Mouse (Mus musculus): ENCODE data around the gene Olfr435. TPM values are rescaled to one million over a fixed set of nuclear protein-coding genes. Genes with fewer than 3 reads are reported as not detected.

The Olfr435 gene
- not detected for polyA plus RNA-seq (2014; fragmentation: Illumina TruSeq; extraction: RNeasy Lipid Tissue Mini Kit (QIAGEN cat#74804); ENCODE audit: insufficient read depth, low read depth, low replicate concordance)

GRCm38 (mm10) chr6:43196781-43197180, at the start of gene Olfr435:
Olfr435 (plus strand) TSS chr6:43197146.

GRCm38 (mm10) chr6:43162982-43163381, 34.0 kb upstream of the Olfr435 start, which contains the start of gene Olfr437:
Olfr437 (plus strand) TSS chr6:43163282.

GRCm38 (mm10) chr6:43171840-43172239, 25.1 kb upstream of the Olfr435 start, which contains the start of gene Olfr13:
Olfr13 (plus strand) TSS chr6:43172140.

GRCm38 (mm10) chr6:43212873-43213272, 15.9 kb downstream of the Olfr435 start, which contains the start of gene Olfr434:
Olfr434 (plus strand) TSS chr6:43213021.

DNA sequence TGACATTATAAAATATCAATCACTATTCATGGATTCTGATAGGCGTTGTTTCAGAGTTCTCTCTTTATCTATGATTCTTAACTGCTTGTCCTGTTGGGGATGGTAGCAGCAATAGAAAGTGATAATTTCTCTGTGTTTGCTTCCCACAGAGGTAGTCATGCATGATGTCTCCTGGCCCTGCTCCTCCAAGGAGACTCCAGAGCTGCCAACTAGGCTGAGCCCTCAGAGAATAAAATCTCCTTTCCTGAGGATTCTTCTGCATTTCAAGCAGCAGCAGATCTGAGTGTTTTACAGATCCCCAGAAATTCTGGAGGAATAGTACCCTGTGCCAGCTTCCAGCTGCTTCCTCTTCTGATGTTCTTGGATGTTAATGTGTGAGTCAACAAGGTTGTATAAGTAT, 34.3 kb downstream of the Olfr435 start, which contains the start of gene Olfr47:
Gene Olfr47 (plus strand): TSS at position 275 of the 400 bp plus-strand sequence.

Other genes starting within 250 kb of the Olfr435 start
- not detected for gene Olfr444, start 248.1 kb upstream of the Olfr435 start, polyA plus RNA-seq (2014; fragmentation: Illumina TruSeq; extraction: RNeasy Lipid Tissue Mini Kit (QIAGEN cat#74804); ENCODE audit: insufficient read depth, low read depth, low replicate concordance)
- gene Olfr441, start 90.8 kb upstream of the Olfr435 start, polyA plus RNA-seq (2014; fragmentation: Illumina TruSeq; extraction: RNeasy Lipid Tissue Mini Kit (QIAGEN cat#74804); ENCODE audit: insufficient read depth, low read depth, low replicate concordance), result not detected
- gene Olfr237-ps1, start 50.6 kb upstream of the Olfr435 start, polyA plus RNA-seq (2014; fragmentation: Illumina TruSeq; extraction: RNeasy Lipid Tissue Mini Kit (QIAGEN cat#74804); ENCODE audit: insufficient read depth, low read depth, low replicate concordance), result not detected
- gene Olfr437, start 33.9 kb upstream of the Olfr435 start, polyA plus RNA-seq (2014; fragmentation: Illumina TruSeq; extraction: RNeasy Lipid Tissue Mini Kit (QIAGEN cat#74804); ENCODE audit: insufficient read depth, low read depth, low replicate concordance), result not detected
- gene Olfr13, start 25.0 kb upstream of the Olfr435 start, polyA plus RNA-seq (2014; fragmentation: Illumina TruSeq; extraction: RNeasy Lipid Tissue Mini Kit (QIAGEN cat#74804); ENCODE audit: insufficient read depth, low read depth, low replicate concordance), result not detected
- not detected for gene Olfr434, start 15.9 kb downstream of the Olfr435 start, polyA plus RNA-seq (2014; fragmentation: Illumina TruSeq; extraction: RNeasy Lipid Tissue Mini Kit (QIAGEN cat#74804); ENCODE audit: insufficient read depth, low read depth, low replicate concordance)
- gene Olfr47, start 34.4 kb downstream of the Olfr435 start, polyA plus RNA-seq (2014; fragmentation: Illumina TruSeq; extraction: RNeasy Lipid Tissue Mini Kit (QIAGEN cat#74804); ENCODE audit: insufficient read depth, low read depth, low replicate concordance), result not detected
- gene Arhgef5, start 68.4 kb downstream of the Olfr435 start, polyA plus RNA-seq (2014; fragmentation: Illumina TruSeq; extraction: RNeasy Lipid Tissue Mini Kit (QIAGEN cat#74804); ENCODE audit: insufficient read depth, low read depth, low replicate concordance), result 17.6 TPM
- not detected for gene Nobox, start 112.4 kb downstream of the Olfr435 start, polyA plus RNA-seq (2014; fragmentation: Illumina TruSeq; extraction: RNeasy Lipid Tissue Mini Kit (QIAGEN cat#74804); ENCODE audit: insufficient read depth, low read depth, low replicate concordance)